18 mouse cellular contexts compared by ENCODE assay signal in the genomic region with DNA sequence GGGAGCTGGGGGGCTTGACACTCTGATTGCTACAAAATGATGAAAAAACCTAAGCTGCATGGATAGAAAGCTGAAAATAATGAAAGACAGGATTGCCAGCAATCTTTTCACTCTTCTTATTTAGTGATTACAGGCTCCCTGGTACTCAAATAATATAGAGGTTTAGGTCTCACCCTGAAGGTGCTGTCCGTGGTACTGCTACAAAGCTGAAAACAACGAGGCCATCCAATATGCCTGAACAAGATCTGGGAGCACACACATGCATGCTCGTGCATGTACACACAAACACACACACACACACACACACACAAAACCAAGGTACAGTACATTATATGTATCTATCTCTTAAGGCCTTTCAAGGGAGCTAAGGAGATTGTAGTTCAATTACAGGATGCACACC.
A peak's percentile ranks its signal among the peaks of the same experiment; 100 is the strongest.
DNase-seq lines count a peak whose midpoint lies in the region; ATAC-seq lines count a peak whose summit lies in the region.
"Had no signal": no experiment of that assay in that cellular context is flagged by ENCODE, and none has a peak within 500 bp of the region (broad histone marks: within the 10 kb centered on the region; RNA-seq: fewer than 3 reads in every experiment).

No protein-coding gene starts in this region.

- no peaks in the 10 kb centered on the region for H3K4me1 ChIP-seq in forebrain, embryonic 10.5 days
- H3K4me1 ChIP-seq in forebrain, embryonic 15.5 days, result no peaks in the 10 kb centered on the region
- no peaks in the 10 kb centered on the region for H3K4me1 ChIP-seq in embryonic facial prominence, embryonic 14.5 days (ENCODE audit: control insufficient read depth, insufficient read depth, low read length)
- H3K4me1 ChIP-seq: hindbrain, embryonic 15.5 days had no signal

- peak; percentile 15 for DNase-seq in forebrain, embryonic 10.5 days (ENCODE audit: extremely low spot score, low spot score)
- DNase-seq in ES-CJ7 (ENCODE audit: low read depth, low spot score) (peak; percentile 7), ZHBTc4 (ENCODE audit: low read depth, low spot score) (peak; percentile 27)
- peak; percentile 56 for DNase-seq in embryonic facial prominence, embryonic 14.5 days (ENCODE audit: low spot score)
- no peak for DNase-seq in natural killer cell, adult 2 months (ENCODE audit: low spot score in 2 of 2)
- no peak for DNase-seq in thymus, postnatal 10 days (ENCODE audit: low spot score in 2 of 2)
- no peak for DNase-seq in lung, postnatal 36 days
- DNase-seq: B cell, adult 2 months; cerebellum, adult 9-11 months; gastrocnemius, postnatal 14 days; heart, postnatal 14 days; kidney, adult 18-20 months; lung, adult 18-20 months; thymus, adult 18-20 months had no signal

- WGBS in forebrain, embryonic 10.5 days, result 65% methylated on average over 3 of the region's 3 CpGs
- WGBS in forebrain, embryonic 15.5 days, result 69% methylated on average over 3 of the region's 3 CpGs
- WGBS in embryonic facial prominence, embryonic 14.5 days, result 33% methylated on average over 3 of the region's 3 CpGs

- ATAC-seq in forebrain, embryonic 15.5 days (replicated peaks), result no peak
- ATAC-seq in embryonic facial prominence, embryonic 14.5 days (ENCODE audit: low read depth), result no peak

- no peak overlapping the region for H3K9ac ChIP-seq in forebrain, embryonic 15.5 days (replicated peaks)
- H3K9ac ChIP-seq in embryonic facial prominence, embryonic 14.5 days (ENCODE audit: low read depth, low read length), result no peak overlapping the region
- H3K9ac ChIP-seq: hindbrain, embryonic 15.5 days had no signal

- H3K36me3 ChIP-seq in forebrain, embryonic 10.5 days (replicated peaks), result no peaks in the 10 kb centered on the region
- H3K36me3 ChIP-seq in forebrain, embryonic 15.5 days, result no peaks in the 10 kb centered on the region
- H3K36me3 ChIP-seq in embryonic facial prominence, embryonic 14.5 days (ENCODE audit: control insufficient read depth, insufficient read depth, low read length), result no peaks in the 10 kb centered on the region
- H3K36me3 ChIP-seq: hindbrain, embryonic 15.5 days had no signal

- H3K4me2 ChIP-seq in forebrain, embryonic 15.5 days (replicated peaks), result no peak overlapping the region
- no peak overlapping the region for H3K4me2 ChIP-seq in embryonic facial prominence, embryonic 14.5 days (ENCODE audit: low read depth, low read length)
- H3K4me2 ChIP-seq: hindbrain, embryonic 15.5 days; midbrain, embryonic 11.5 days had no signal

- no peak overlapping the region for H3K27ac ChIP-seq in forebrain, embryonic 10.5 days
- no peak overlapping the region for H3K27ac ChIP-seq in forebrain, embryonic 15.5 days (replicated peaks)
- H3K27ac ChIP-seq in embryonic facial prominence, embryonic 14.5 days (replicated peaks; ENCODE audit: low read depth, low read length), result no peak overlapping the region
- H3K27ac ChIP-seq: hindbrain, embryonic 15.5 days; macrophage had no signal

- H3K4me3 ChIP-seq in forebrain, embryonic 10.5 days, result no peak overlapping the region
- H3K4me3 ChIP-seq in forebrain, embryonic 15.5 days, result no peak overlapping the region
- no peak overlapping the region for H3K4me3 ChIP-seq in embryonic facial prominence, embryonic 14.5 days (ENCODE audit: low read depth, low read length)
- H3K4me3 ChIP-seq: hindbrain, embryonic 15.5 days had no signal

- no peaks in the 10 kb centered on the region for H3K9me3 ChIP-seq in forebrain, embryonic 10.5 days
- H3K9me3 ChIP-seq in forebrain, embryonic 15.5 days, result no peaks in the 10 kb centered on the region
- no peaks in the 10 kb centered on the region for H3K9me3 ChIP-seq in embryonic facial prominence, embryonic 14.5 days (ENCODE audit: control insufficient read depth, low read length)
- H3K9me3 ChIP-seq: hindbrain, embryonic 15.5 days had no signal

- H3K27me3 ChIP-seq in forebrain, embryonic 10.5 days (ENCODE audit: poor library complexity, severe bottlenecking), result no peaks in the 10 kb centered on the region
- no peaks in the 10 kb centered on the region for H3K27me3 ChIP-seq in forebrain, embryonic 15.5 days
- no peaks in the 10 kb centered on the region for H3K27me3 ChIP-seq in embryonic facial prominence, embryonic 14.5 days (replicated peaks; ENCODE audit: control insufficient read depth, insufficient read depth, low read length)
- H3K27me3 ChIP-seq: hindbrain, embryonic 15.5 days had no signal

Comparison
In these comparisons a context has a peak if more than half of its experiments do, and no peak if none do; other contexts are left out.
1. DNase-seq: peak in forebrain, embryonic 10.5 days (single experiment), ES-CJ7 (single experiment), ZHBTc4 (single experiment) and embryonic facial prominence, embryonic 14.5 days (single experiment); none in natural killer cell, adult 2 months (0 of 2), thymus, postnatal 10 days (0 of 2) and lung, postnatal 36 days (single experiment).